Mouse (Mus musculus): Measurements from ENCODE around the gene Lars2. TPM values are rescaled to one million over a fixed set of nuclear protein-coding genes. Genes with fewer than 3 reads are reported as not detected.

Lars2 gene
- polyA plus RNA-seq, 1 experiment from 2014 or later, result 1,510 TPM

GRCm38 (mm10) chr9:123485561-123485960 is 118.8 kb downstream of the Lars2 start:
- H3K4me2 ChIP-seq (ENCODE audit: low read length), result no peak overlapping the region
- H3K4me3 ChIP-seq (ENCODE audit: low read depth, low read length), result no peak overlapping the region
- no peak for DNase-seq (ENCODE audit: low spot score)
- WGBS, result 93% methylated on average over 4 of the region's 4 CpGs
- no peaks in the 10 kb centered on the region for H3K27me3 ChIP-seq (replicated peaks; ENCODE audit: control insufficient read depth, insufficient read depth, low read length)
- no peak overlapping the region for H3K27ac ChIP-seq (ENCODE audit: low read depth, low read length)
- peaks cover 6% of the 10 kb centered on the region; the same call in 1 of the 2 replicates for H3K4me1 ChIP-seq (ENCODE audit: control insufficient read depth, insufficient read depth, low read length)
- H3K36me3 ChIP-seq (ENCODE audit: control insufficient read depth, insufficient read depth, low read length), result no peaks in the 10 kb centered on the region
- no peaks in the 10 kb centered on the region for H3K9me3 ChIP-seq (replicated peaks; ENCODE audit: control insufficient read depth, low read length)
- H3K9ac ChIP-seq (ENCODE audit: low read length), result no peak overlapping the region
- no peak for ATAC-seq

DNA sequence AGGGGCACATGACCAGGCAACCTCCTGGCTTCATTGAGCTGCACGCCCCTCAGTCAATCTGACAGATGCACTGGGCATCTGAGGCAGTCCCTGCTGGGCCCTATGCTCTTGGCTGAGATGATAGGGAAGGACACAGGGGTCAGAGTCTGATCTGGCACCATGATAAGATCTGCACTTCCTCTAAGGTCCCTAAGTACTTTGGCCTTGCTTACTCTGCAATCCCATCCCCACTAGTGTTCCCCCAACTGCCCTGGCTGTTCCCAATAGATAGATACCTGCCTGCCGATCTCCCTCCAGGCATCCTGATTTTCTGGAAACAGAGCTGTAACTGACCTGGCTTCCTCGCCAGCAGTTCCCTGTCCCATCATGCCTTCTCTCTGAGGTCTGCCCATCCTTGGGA is 119.9 kb downstream of the Lars2 start:
- ATAC-seq (no peak), DNase-seq (ENCODE audit: low spot score) (no peak)
- Histone ChIP-seq H3K4me1 (ENCODE audit: control insufficient read depth, insufficient read depth, low read length) (peaks cover 1% of the 10 kb centered on the region; the same call in 1 of the 2 replicates), H3K9ac (ENCODE audit: low read length) (no peak overlapping the region), H3K27ac (ENCODE audit: low read depth, low read length) (no peak overlapping the region), H3K9me3 (replicated peaks; ENCODE audit: control insufficient read depth, low read length) (no peaks in the 10 kb centered on the region), H3K36me3 (ENCODE audit: control insufficient read depth, insufficient read depth, low read length) (no peaks in the 10 kb centered on the region), H3K4me3 (ENCODE audit: low read depth, low read length) (no peak overlapping the region), H3K4me2 (ENCODE audit: low read length) (no peak overlapping the region), H3K27me3 (replicated peaks; ENCODE audit: control insufficient read depth, insufficient read depth, low read length) (no peaks in the 10 kb centered on the region)
- WGBS, result 82% methylated on average over 3 of the region's 3 CpGs

GRCm38 (mm10) chr9:123489073-123489472 is 122.3 kb downstream of the Lars2 start:
- Histone ChIP-seq H3K36me3 (ENCODE audit: control insufficient read depth, insufficient read depth, low read length) (no peaks in the 10 kb centered on the region), H3K9ac (ENCODE audit: low read length) (no peak overlapping the region), H3K9me3 (replicated peaks; ENCODE audit: control insufficient read depth, low read length) (no peaks in the 10 kb centered on the region), H3K4me2 (ENCODE audit: low read length) (no peak overlapping the region), H3K4me1 (ENCODE audit: control insufficient read depth, insufficient read depth, low read length) (0 out of 2 replicates have a peak, but pooled peaks cover 4% of the 10 kb centered on the region), H3K27ac (ENCODE audit: low read depth, low read length) (no peak overlapping the region), H3K27me3 (replicated peaks; ENCODE audit: control insufficient read depth, insufficient read depth, low read length) (no peaks in the 10 kb centered on the region), H3K4me3 (ENCODE audit: low read depth, low read length) (no peak overlapping the region)
- 81% methylated on average over 2 of the region's 2 CpGs for WGBS
- ATAC-seq, result no peak
- no peak for DNase-seq (ENCODE audit: low spot score)

DNA sequence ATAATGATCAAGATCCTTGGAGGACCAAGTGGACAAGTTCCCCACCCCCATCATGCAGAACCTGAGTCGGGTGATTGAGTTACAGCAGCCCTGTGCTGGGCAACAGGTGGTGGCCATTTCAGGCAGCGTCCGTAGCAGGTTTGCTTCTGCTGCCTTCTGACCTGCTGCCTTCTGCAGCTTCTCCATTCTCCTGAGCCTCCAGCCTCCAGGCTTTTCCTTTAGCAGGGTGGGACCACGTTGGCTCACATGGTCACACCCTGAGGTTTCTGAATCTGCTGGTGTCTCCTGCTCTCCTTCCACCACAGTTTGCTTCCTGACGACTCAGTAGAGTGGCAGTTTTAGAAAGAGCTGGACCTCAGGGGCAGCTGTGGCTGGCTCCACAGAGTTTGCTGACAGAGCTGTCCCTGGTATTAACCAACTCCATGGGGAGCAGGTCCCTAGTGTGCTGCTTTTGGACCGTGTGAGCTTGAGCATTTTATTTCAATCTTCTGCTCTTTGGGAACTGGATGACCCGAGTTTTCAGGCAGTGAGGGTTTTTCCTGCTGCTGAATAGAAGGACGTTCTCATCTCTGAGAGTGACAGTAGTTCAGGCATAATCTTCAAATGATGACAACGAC is 123.1 kb downstream of the Lars2 start:
- Histone ChIP-seq H3K9me3 (replicated peaks; ENCODE audit: control insufficient read depth, low read length) (no peaks in the 10 kb centered on the region), H3K27ac (ENCODE audit: low read depth, low read length) (no peak overlapping the region), H3K27me3 (replicated peaks; ENCODE audit: control insufficient read depth, insufficient read depth, low read length) (no peaks in the 10 kb centered on the region), H3K4me2 (ENCODE audit: low read length) (no peak overlapping the region), H3K4me1 (ENCODE audit: control insufficient read depth, insufficient read depth, low read length) (0 out of 2 replicates have a peak, but pooled peaks cover 4% of the 10 kb centered on the region), H3K4me3 (ENCODE audit: low read depth, low read length) (no peak overlapping the region), H3K9ac (ENCODE audit: low read length) (no peak overlapping the region), H3K36me3 (ENCODE audit: control insufficient read depth, insufficient read depth, low read length) (no peaks in the 10 kb centered on the region)
- ATAC-seq (no peak), DNase-seq (ENCODE audit: low spot score) (no peak)
- 81% methylated on average over 9 of the region's 9 CpGs for WGBS

- no peak overlapping the region for H3K4me3 ChIP-seq (ENCODE audit: low read depth, low read length)
- 77% methylated on average over 5 of the region's 5 CpGs for WGBS
- H3K27ac ChIP-seq (ENCODE audit: low read depth, low read length), result no peak overlapping the region
- no peak overlapping the region for H3K4me2 ChIP-seq (ENCODE audit: low read length)
- H3K9ac ChIP-seq (ENCODE audit: low read length), result no peak overlapping the region
- DNase-seq (ENCODE audit: low spot score) (no peak), ATAC-seq (no peak)
- H3K36me3 ChIP-seq (ENCODE audit: control insufficient read depth, insufficient read depth, low read length), result no peaks in the 10 kb centered on the region
- H3K4me1 ChIP-seq (ENCODE audit: control insufficient read depth, insufficient read depth, low read length), result 0 out of 2 replicates have a peak, but pooled peaks cover 4% of the 10 kb centered on the region
- no peaks in the 10 kb centered on the region for H3K9me3 ChIP-seq (replicated peaks; ENCODE audit: control insufficient read depth, low read length)
- H3K27me3 ChIP-seq (replicated peaks; ENCODE audit: control insufficient read depth, insufficient read depth, low read length), result no peaks in the 10 kb centered on the region
Measured at GRCm38 (mm10) chr9:123490930-123491329, 124.2 kb downstream of the Lars2 start.

DNA sequence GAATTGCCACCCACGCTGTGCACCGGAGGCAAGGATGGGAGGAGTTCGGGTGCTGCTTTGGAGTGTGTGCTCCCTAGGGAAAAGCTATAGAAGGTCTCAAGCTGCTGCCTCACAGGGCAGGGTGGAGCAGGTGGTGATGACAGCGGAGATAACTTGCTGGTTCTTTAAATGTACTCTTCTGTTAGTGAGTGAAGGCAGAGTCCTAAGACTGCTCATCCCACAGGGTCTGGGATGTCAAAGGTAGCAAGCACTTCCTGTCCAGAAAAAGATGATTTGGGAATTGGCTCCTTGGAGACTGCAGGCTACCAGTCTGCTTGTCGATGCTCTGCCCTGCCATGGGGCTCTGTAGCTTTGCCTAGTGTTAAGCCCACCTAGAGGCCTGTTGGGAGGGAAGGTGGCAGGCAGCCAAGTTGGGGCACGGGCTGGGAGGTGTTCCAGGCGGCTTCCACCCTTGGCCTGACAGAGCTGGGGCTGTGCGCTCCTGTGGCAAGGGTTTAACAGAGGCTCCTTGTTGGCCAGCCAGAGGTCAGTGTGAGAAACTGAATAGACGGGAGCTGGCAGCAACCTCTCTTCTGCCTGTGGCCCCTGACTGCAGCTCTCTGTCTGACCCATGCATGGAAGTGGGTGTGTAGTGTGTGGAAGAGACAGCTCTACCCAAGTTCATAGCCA is 125.3 kb downstream of the Lars2 start:
- Histone ChIP-seq H3K4me3 (ENCODE audit: low read depth, low read length) (no peak overlapping the region), H3K36me3 (ENCODE audit: control insufficient read depth, insufficient read depth, low read length) (no peaks in the 10 kb centered on the region), H3K27me3 (replicated peaks; ENCODE audit: control insufficient read depth, insufficient read depth, low read length) (no peaks in the 10 kb centered on the region), H3K4me2 (ENCODE audit: low read length) (no peak overlapping the region), H3K27ac (ENCODE audit: low read depth, low read length) (no peak overlapping the region), H3K9me3 (replicated peaks; ENCODE audit: control insufficient read depth, low read length) (no peaks in the 10 kb centered on the region), H3K4me1 (ENCODE audit: control insufficient read depth, insufficient read depth, low read length) (0 out of 2 replicates have a peak, but pooled peaks cover 4% of the 10 kb centered on the region), H3K9ac (ENCODE audit: low read length) (no peak overlapping the region)
- peak; percentile 94 for ATAC-seq
- 48% methylated on average over 9 of the region's 9 CpGs for WGBS
- peak; percentile 72 for DNase-seq (ENCODE audit: low spot score)

GRCm38 (mm10) chr9:123496665-123497064 is 129.9 kb downstream of the Lars2 start:
- Histone ChIP-seq H3K27me3 (replicated peaks; ENCODE audit: control insufficient read depth, insufficient read depth, low read length) (no peaks in the 10 kb centered on the region), H3K4me3 (ENCODE audit: low read depth, low read length) (no peak overlapping the region), H3K4me2 (ENCODE audit: low read length) (no peak overlapping the region), H3K4me1 (ENCODE audit: control insufficient read depth, insufficient read depth, low read length) (0 out of 2 replicates have a peak, but pooled peaks cover 4% of the 10 kb centered on the region), H3K36me3 (ENCODE audit: control insufficient read depth, insufficient read depth, low read length) (no peaks in the 10 kb centered on the region), H3K9me3 (replicated peaks; ENCODE audit: control insufficient read depth, low read length) (no peaks in the 10 kb centered on the region), H3K9ac (ENCODE audit: low read length) (no peak overlapping the region), H3K27ac (ENCODE audit: low read depth, low read length) (no peak overlapping the region)
- WGBS, result 21% methylated on average over 13 of the region's 13 CpGs
- ATAC-seq (no peak), DNase-seq (ENCODE audit: low spot score) (no peak)

GRCm38 (mm10) chr9:123497906-123498305 is 131.2 kb downstream of the Lars2 start:
- no peak overlapping the region for H3K9ac ChIP-seq (ENCODE audit: low read length)
- H3K4me3 ChIP-seq (ENCODE audit: low read depth, low read length), result no peak overlapping the region
- no peaks in the 10 kb centered on the region for H3K4me1 ChIP-seq (ENCODE audit: control insufficient read depth, insufficient read depth, low read length)
- H3K9me3 ChIP-seq (replicated peaks; ENCODE audit: control insufficient read depth, low read length), result no peaks in the 10 kb centered on the region
- H3K4me2 ChIP-seq (ENCODE audit: low read length), result no peak overlapping the region
- H3K36me3 ChIP-seq (ENCODE audit: control insufficient read depth, insufficient read depth, low read length), result no peaks in the 10 kb centered on the region
- no peak overlapping the region for H3K27ac ChIP-seq (ENCODE audit: low read depth, low read length)
- WGBS, result 88% methylated on average over 5 of the region's 5 CpGs
- ATAC-seq, result no peak
- DNase-seq (ENCODE audit: low spot score), result no peak
- no peaks in the 10 kb centered on the region for H3K27me3 ChIP-seq (replicated peaks; ENCODE audit: control insufficient read depth, insufficient read depth, low read length)

DNA sequence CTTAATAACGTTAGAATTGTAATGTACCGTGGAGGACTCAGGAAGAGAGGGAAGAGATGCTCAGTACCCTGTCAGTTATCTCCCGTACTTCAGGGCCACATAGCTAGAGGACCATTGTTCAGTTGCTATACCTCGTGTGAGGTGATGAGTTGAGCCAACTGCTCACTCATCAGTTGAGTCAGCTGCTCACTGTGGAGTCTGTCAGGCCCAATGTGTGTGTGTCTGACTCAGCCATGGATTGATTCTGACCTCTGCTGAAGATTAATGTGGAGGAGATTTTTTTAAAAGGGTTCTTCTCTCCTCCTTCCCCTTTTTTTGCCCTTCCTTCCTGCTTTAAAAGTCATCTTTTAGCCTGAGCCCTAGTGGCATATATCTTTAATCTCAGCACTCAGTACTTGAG is 133.8 kb downstream of the Lars2 start:
- H3K9me3 ChIP-seq (replicated peaks; ENCODE audit: control insufficient read depth, low read length), result no peaks in the 10 kb centered on the region
- no peak overlapping the region for H3K4me2 ChIP-seq (ENCODE audit: low read length)
- no peak for DNase-seq (ENCODE audit: low spot score)
- H3K27me3 ChIP-seq (replicated peaks; ENCODE audit: control insufficient read depth, insufficient read depth, low read length), result no peaks in the 10 kb centered on the region
- no peak overlapping the region for H3K9ac ChIP-seq (ENCODE audit: low read length)
- no peak overlapping the region for H3K4me3 ChIP-seq (ENCODE audit: low read depth, low read length)
- no peak overlapping the region for H3K27ac ChIP-seq (ENCODE audit: low read depth, low read length)
- ATAC-seq, result no peak
- 93% methylated on average over 4 of the region's 4 CpGs for WGBS
- no peaks in the 10 kb centered on the region for H3K4me1 ChIP-seq (ENCODE audit: control insufficient read depth, insufficient read depth, low read length)
- H3K36me3 ChIP-seq (ENCODE audit: control insufficient read depth, insufficient read depth, low read length), result no peaks in the 10 kb centered on the region

Measured in forebrain, embryonic 14.5 days (tissue).